Mouse (Mus musculus): Measurements from ENCODE around the gene A930017K11Rik. TPM values are rescaled to one million over a fixed set of nuclear protein-coding genes. Genes with fewer than 3 reads are reported as not detected.

A930017K11Rik gene
- total and polyA plus RNA-seq, 3 experiments = not detected

- Histone ChIP-seq H3K4me1 (ENCODE audit: control insufficient read depth in 1 of 2, insufficient read depth in 2 of 2, low read length in 2 of 2) (peaks cover 6 to 16% of the 10 kb centered on the region in 2 experiments; a peak in 3 of 4 replicates), H3K4me3 (ENCODE audit: control insufficient read depth in 1 of 2, insufficient read depth in 1 of 2, low read depth in 2 of 2, low read length in 2 of 2) (no peak overlapping the region), H3K79me2 (ENCODE audit: control insufficient read depth, insufficient read depth, low read length, poor library complexity) (peaks cover 33% of the 10 kb centered on the region), H3K9ac (ENCODE audit: control insufficient read depth, low read depth, low read length, poor library complexity, severe bottlenecking) (no peak overlapping the region), H3K27ac (ENCODE audit: control insufficient read depth, low read depth, low read length) (no peak overlapping the region), H3K36me3 (ENCODE audit: control insufficient read depth in 1 of 2, insufficient read depth in 2 of 2, low read length in 2 of 2) (peaks cover 0 to 13% of the 10 kb centered on the region in 2 experiments; a peak in 2 of 4 replicates), H3K9me3 (replicated peaks; ENCODE audit: insufficient read depth, low read length) (no peaks in the 10 kb centered on the region), H3K27me3 (ENCODE audit: control insufficient read depth in 1 of 2, insufficient read depth in 2 of 2, low read length in 2 of 2) (no peaks in the 10 kb centered on the region)
- DNase-seq (ENCODE audit: low read depth, low spot score) = no peak
- TF ChIP-seq MEF2A (IDR thresholded peaks at IDR 0.05; ENCODE audit: extremely low read depth, insufficient replicate concordance, low read depth, low read length, poor library complexity, severe bottlenecking) (no peak), USF2 (IDR thresholded peaks at IDR 0.05; ENCODE audit: borderline replicate concordance in 1 of 2, insufficient read depth in 1 of 2, low read depth in 1 of 2, low read length in 2 of 2) (no peak), POLR2A (IDR thresholded peaks at IDR 0.05; ENCODE audit: control insufficient read depth in 1 of 2, insufficient read depth in 1 of 2, low read depth in 1 of 2, low read length in 2 of 2, poor library complexity in 1 of 2) (no peak), MAX (IDR thresholded peaks at IDR 0.05; ENCODE audit: low read length) (no peak), TCF12 (IDR thresholded peaks at IDR 0.05; ENCODE audit: low read depth, low read length) (no peak), UBTF (IDR thresholded peaks at IDR 0.05; ENCODE audit: borderline replicate concordance, insufficient read depth, low read depth, low read length) (no peak), E2F4 (IDR thresholded peaks at IDR 0.05; ENCODE audit: borderline replicate concordance, low read depth, low read length) (no peak), MYB (IDR thresholded peaks at IDR 0.05; ENCODE audit: low read depth, low read length) (no peak), ETS1 (IDR thresholded peaks at IDR 0.05; ENCODE audit: low read depth, low read length) (no peak), TBP (IDR thresholded peaks at IDR 0.05; ENCODE audit: low read depth, low read length) (no peak), RCOR1 (IDR thresholded peaks at IDR 0.05; ENCODE audit: low read depth, low read length) (no peak), BHLHE40 (IDR thresholded peaks at IDR 0.05; ENCODE audit: borderline replicate concordance, low read depth, low read length) (no peak), USF1 (IDR thresholded peaks at IDR 0.05; ENCODE audit: low read depth, low read length) (no peak), ZKSCAN1 (IDR thresholded peaks at IDR 0.05; ENCODE audit: low read depth, low read length) (no peak), TAL1 (IDR thresholded peaks at IDR 0.05; ENCODE audit: low read length) (no peak), POLR2AphosphoS5 (IDR thresholded peaks at IDR 0.05; ENCODE audit: borderline replicate concordance, low read depth, low read length) (no peak), GATA1 (IDR thresholded peaks at IDR 0.05; ENCODE audit: low read depth, low read length) (no peak), HCFC1 (IDR thresholded peaks at IDR 0.05; ENCODE audit: low read depth, low read length) (no peak)
Measured at GRCm38 (mm10) chr17:25980854-25981253, 28.5 kb upstream of the A930017K11Rik start.

All from MEL (cell line).